Mouse (Mus musculus) stomach, adult 2 months (tissue): Measurements from ENCODE around the gene Bcl2a1c. TPM values are rescaled to one million over a fixed set of nuclear protein-coding genes. Genes with fewer than 3 reads are reported as not detected.

Experiments
- polyA plus RNA-seq: library from polyadenylated mRNA; depleted of rRNA; stranded (reverse); fragments of >200 nt; gene quantifications from 2 replicates; pipeline ENCODE4 v1.2.3, GENCODE M21; 2012; rRNA removed

The Bcl2a1c gene
- not detected in 2 replicates for polyA plus RNA-seq

GRCm38 (mm10) chr9:114329855-114330254, at the start of gene Bcl2a1c:
Gene Bcl2a1c (plus strand): TSS chr9:114330135.

Other genes with a start within 250 kb of the Bcl2a1c start
- 34.3 and 82.7 TPM in 2 replicates for gene Crtap, start 60.5 kb downstream of the Bcl2a1c start, polyA plus RNA-seq
- 23.7 and 24.2 TPM in 2 replicates for gene Glb1, start 70.9 kb downstream of the Bcl2a1c start, polyA plus RNA-seq
- gene Tmppe, start 71.0 kb downstream of the Bcl2a1c start, polyA plus RNA-seq, result 2.1 and 3.0 TPM in 2 replicates
- 0.06 and 0.13 TPM in 2 replicates for gene Ccr4, start 174.8 kb downstream of the Bcl2a1c start, polyA plus RNA-seq
- gene C130032M10Rik, start 185.6 kb downstream of the Bcl2a1c start, polyA plus RNA-seq, result not detected in 2 replicates
- not detected in 2 replicates for gene Trim71, start 234.2 kb downstream of the Bcl2a1c start, polyA plus RNA-seq